Mouse (Mus musculus): ENCODE results near the gene Slc25a31.

DNA sequence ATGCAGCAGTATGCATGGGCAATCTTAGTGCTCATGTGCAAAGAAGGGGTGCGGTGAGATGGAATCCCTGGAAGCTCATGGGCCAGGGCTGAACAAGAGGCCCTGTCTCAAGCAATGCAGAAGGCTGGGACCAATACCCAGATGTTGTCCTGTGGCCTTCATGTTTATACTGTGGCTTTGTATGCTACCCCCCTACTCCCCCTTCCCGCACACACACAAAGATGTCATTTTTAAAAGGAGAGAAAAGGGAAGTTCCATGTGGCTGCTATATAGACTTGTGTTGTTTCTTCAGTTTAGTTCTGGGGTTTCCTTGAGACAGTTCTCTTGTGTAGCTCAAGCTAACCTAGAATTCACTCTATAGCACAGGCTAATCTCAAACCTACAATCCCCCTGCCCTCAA, 48.4 kb upstream of the Slc25a31 start:
- no peak for TF ChIP-seq CTCF (IDR thresholded peaks at IDR 0.05; ENCODE audit: borderline replicate concordance, insufficient read depth, low read depth, low read length)
- TF ChIP-seq POLR2A (IDR thresholded peaks at IDR 0.05; ENCODE audit: borderline replicate concordance, insufficient read depth, low read length), result no peak
